Mouse (Mus musculus): Measurements from ENCODE around the gene Trim27. TPM values are rescaled to one million over a fixed set of nuclear protein-coding genes. Genes with fewer than 3 reads are reported as not detected.
A peak's percentile ranks its signal among the peaks of the same experiment; 100 is the strongest.

Trim27 gene
- 169 and 173 TPM in 2 replicates for polyA plus RNA-seq (2016; fragmentation: Nextera tagmentation; extraction: Ambion mirVana)

- peaks cover 28% of the 10 kb centered on the region for H3K36me3 ChIP-seq (replicated peaks)
- peak within 1 kb of the TSS; percentile 98 for H3K4me3 ChIP-seq
- DNase-seq (ENCODE audit: extremely low spot score, low spot score): no peak
- H3K9me3 ChIP-seq: no peaks in the 10 kb centered on the region
- peak within 1 kb of the TSS; percentile 98 for H3K27ac ChIP-seq
- WGBS: under 1% methylated on average over 15 of the region's 15 CpGs
- peaks cover 42% of the 10 kb centered on the region for H3K4me1 ChIP-seq
- peaks cover 8% of the 10 kb centered on the region; the same call in 1 of the 2 replicates for H3K27me3 ChIP-seq (ENCODE audit: poor library complexity, severe bottlenecking)
These were observed at the start of gene Trim27 for GRCm38 (mm10) chr13:21179367-21179723. TSS of gene Trim27 (plus strand) at chr13:21179445.

- Histone ChIP-seq H3K4me1 (no peaks in the 10 kb centered on the region), H3K27ac (no peak overlapping the region), H3K27me3 (ENCODE audit: poor library complexity, severe bottlenecking) (no peaks in the 10 kb centered on the region), H3K36me3 (replicated peaks) (no peaks in the 10 kb centered on the region), H3K9me3 (no peaks in the 10 kb centered on the region), H3K4me3 (no peak overlapping the region)
- 57% methylated on average over 8 of the region's 8 CpGs for WGBS
- DNase-seq (ENCODE audit: extremely low spot score, low spot score): no peak
These were observed 36.8 kb upstream of the Trim27 start for GRCm38 (mm10) chr13:21142421-21142820.

GRCm38 (mm10) chr13:21145767-21146166, 33.5 kb upstream of the Trim27 start, which contains the start of gene Olfr1368:
TSS of gene Olfr1368 (minus strand) at chr13:21145867.
- H3K4me1 ChIP-seq: no peaks in the 10 kb centered on the region
- H3K9me3 ChIP-seq: no peaks in the 10 kb centered on the region
- 81% methylated on average over 4 of the region's 4 CpGs for WGBS

GRCm38 (mm10) chr13:21155888-21156287, 23.4 kb upstream of the Trim27 start:
- Histone ChIP-seq H3K36me3 (replicated peaks) (no peaks in the 10 kb centered on the region), H3K27me3 (ENCODE audit: poor library complexity, severe bottlenecking) (peaks cover 4% of the 10 kb centered on the region; the same call in 1 of the 2 replicates), H3K4me1 (peaks cover 11% of the 10 kb centered on the region), H3K9me3 (no peaks in the 10 kb centered on the region), H3K4me3 (no peak overlapping the region), H3K27ac (no peak overlapping the region)
- DNase-seq (ENCODE audit: extremely low spot score, low spot score): no peak
- WGBS: 83% methylated on average over 5 of the region's 5 CpGs

More at GRCm38 (mm10) chr13:21145767-21146166, 33.5 kb upstream of the Trim27 start, which contains the start of gene Olfr1368:
- no peak for DNase-seq (ENCODE audit: extremely low spot score, low spot score)
- H3K27ac ChIP-seq: no peak within 1 kb of the TSS
- no peaks in the 10 kb centered on the region for H3K27me3 ChIP-seq (ENCODE audit: poor library complexity, severe bottlenecking)
- no peaks in the 10 kb centered on the region for H3K36me3 ChIP-seq (replicated peaks)
- H3K4me3 ChIP-seq: no peak within 1 kb of the TSS

- no peak for DNase-seq (ENCODE audit: extremely low spot score, low spot score)
- peaks cover 4% of the 10 kb centered on the region; the same call in 1 of the 2 replicates for H3K27me3 ChIP-seq (ENCODE audit: poor library complexity, severe bottlenecking)
- H3K27ac ChIP-seq: no peak overlapping the region
- WGBS: 5% methylated on average over 9 of the region's 9 CpGs
- no peaks in the 10 kb centered on the region for H3K9me3 ChIP-seq
- H3K4me1 ChIP-seq: peaks cover 15% of the 10 kb centered on the region
- no peaks in the 10 kb centered on the region for H3K36me3 ChIP-seq (replicated peaks)
- peak overlapping the region; percentile 62 for H3K4me3 ChIP-seq
These were observed 21.2 kb upstream of the Trim27 start for GRCm38 (mm10) chr13:21158071-21158470.

- Histone ChIP-seq H3K27ac (no peak overlapping the region), H3K4me1 (peaks cover 15% of the 10 kb centered on the region), H3K36me3 (replicated peaks) (no peaks in the 10 kb centered on the region), H3K4me3 (peak overlapping the region; percentile 62), H3K9me3 (no peaks in the 10 kb centered on the region), H3K27me3 (ENCODE audit: poor library complexity, severe bottlenecking) (peaks cover 4% of the 10 kb centered on the region; the same call in 1 of the 2 replicates)
- DNase-seq (ENCODE audit: extremely low spot score, low spot score): peak; percentile 88
- WGBS: 1% methylated on average over 19 of the region's 19 CpGs
These were observed 20.3 kb upstream of the Trim27 start for GRCm38 (mm10) chr13:21158785-21159474.

GRCm38 (mm10) chr13:21159475-21159819, 19.8 kb upstream of the Trim27 start:
- Histone ChIP-seq H3K4me3 (peak overlapping the region; percentile 62), H3K27me3 (ENCODE audit: poor library complexity, severe bottlenecking) (peaks cover 4% of the 10 kb centered on the region; the same call in 1 of the 2 replicates), H3K36me3 (replicated peaks) (no peaks in the 10 kb centered on the region), H3K27ac (no peak overlapping the region), H3K9me3 (no peaks in the 10 kb centered on the region), H3K4me1 (peaks cover 15% of the 10 kb centered on the region)
- WGBS: under 1% methylated on average over 15 of the region's 15 CpGs
- DNase-seq (ENCODE audit: extremely low spot score, low spot score): peak; percentile 30

GRCm38 (mm10) chr13:21160041-21160511, 19.2 kb upstream of the Trim27 start:
- Histone ChIP-seq H3K27ac (no peak overlapping the region), H3K4me3 (peak overlapping the region; percentile 62), H3K4me1 (peaks cover 15% of the 10 kb centered on the region), H3K9me3 (no peaks in the 10 kb centered on the region), H3K27me3 (ENCODE audit: poor library complexity, severe bottlenecking) (peaks cover 5% of the 10 kb centered on the region; the same call in 1 of the 2 replicates), H3K36me3 (replicated peaks) (no peaks in the 10 kb centered on the region)
- DNase-seq (ENCODE audit: extremely low spot score, low spot score): peak; percentile 40
- whole genome bisulfite sequencing: under 1% methylated on average over 16 of the region's 16 CpGs

GRCm38 (mm10) chr13:21160657-21161590, 18.3 kb upstream of the Trim27 start:
- H3K4me3 ChIP-seq: peak overlapping the region; percentile 62
- H3K27me3 ChIP-seq (ENCODE audit: poor library complexity, severe bottlenecking): peaks cover 14% of the 10 kb centered on the region; the same call in 1 of the 2 replicates
- peak; percentile 90 for DNase-seq (ENCODE audit: extremely low spot score, low spot score)
- H3K36me3 ChIP-seq (replicated peaks): no peaks in the 10 kb centered on the region
- no peak overlapping the region for H3K27ac ChIP-seq
- no peaks in the 10 kb centered on the region for H3K9me3 ChIP-seq
- WGBS: under 1% methylated on average over 32 of the region's 32 CpGs
- H3K4me1 ChIP-seq: peaks cover 15% of the 10 kb centered on the region

GRCm38 (mm10) chr13:21161591-21161990, 17.7 kb upstream of the Trim27 start:
- H3K27ac ChIP-seq: no peak overlapping the region
- WGBS: 45% methylated on average over 2 of the region's 2 CpGs
- no peaks in the 10 kb centered on the region for H3K36me3 ChIP-seq (replicated peaks)
- no peak for DNase-seq (ENCODE audit: extremely low spot score, low spot score)
- peaks cover 16% of the 10 kb centered on the region for H3K4me1 ChIP-seq
- H3K9me3 ChIP-seq: no peaks in the 10 kb centered on the region
- H3K27me3 ChIP-seq (ENCODE audit: poor library complexity, severe bottlenecking): peaks cover 15% of the 10 kb centered on the region; the same call in 1 of the 2 replicates
- H3K4me3 ChIP-seq: peak overlapping the region; percentile 62

- H3K9me3 ChIP-seq: no peaks in the 10 kb centered on the region
- no peak overlapping the region for H3K4me3 ChIP-seq
- H3K4me1 ChIP-seq: peaks cover 18% of the 10 kb centered on the region
- 57% methylated on average over 5 of the region's 5 CpGs for WGBS
- H3K36me3 ChIP-seq (replicated peaks): no peaks in the 10 kb centered on the region
- no peak for DNase-seq (ENCODE audit: extremely low spot score, low spot score)
- H3K27ac ChIP-seq: no peak overlapping the region
- peaks cover 13% of the 10 kb centered on the region; the same call in 1 of the 2 replicates for H3K27me3 ChIP-seq (ENCODE audit: poor library complexity, severe bottlenecking)
These were observed 16.7 kb upstream of the Trim27 start for GRCm38 (mm10) chr13:21162591-21162990.

All from forebrain, embryonic 10.5 days (tissue).